1 mouse cellular context compared by ENCODE assay signal in genomic region chr3:129904381-129905132, GRCm38 (mm10).
TF ChIP-seq lines count a peak whose summit lies in the region.

No protein-coding gene starts in this region.

TF ChIP-seq in CH12.LX, 34 proteins besides CTCF, POLR2A, EP300 and RAD21 (continued from another document):
- no peak for TF ChIP-seq E2F4 (IDR thresholded peaks at IDR 0.05; ENCODE audit: insufficient replicate concordance, low read depth, low read length)
- TF ChIP-seq MAX (IDR thresholded peaks at IDR 0.05; ENCODE audit: low read length) = peak; percentile 81
- 0 out of 2 replicates have a peak, but pooled peaks have one; percentile 16 for TF ChIP-seq MAZ (IDR thresholded peaks at IDR 0.05; ENCODE audit: low read depth, low read length)
